Mouse (Mus musculus) gastrocnemius, postnatal 14 days (tissue): ENCODE data around the gene Pam16. TPM values are rescaled to one million over a fixed set of nuclear protein-coding genes. Genes with fewer than 3 reads are reported as not detected.

Experiments used
- DNase-seq: peaks from one replicate; pipeline ENCODE4 v3.0.0; 2021; ENCODE audit warnings: mixed read lengths
- intact Hi-C: fragments of 180-260 bp; cut with DNase I; formaldehyde crosslinking; loops from one replicate; pipeline ENCODE4 v1.15.1; 2025; ENCODE audit warnings: low total_unique reads
- total RNA-seq, 2 experiments: library from RNA; stranded (reverse); gene quantifications; 2 replicates each; pipeline ENCODE4 v1.2.3; 2021

The Pam16 gene
- total RNA-seq, 2 experiments from 2014 or later, result 68.0 to 74.9 TPM

DNA sequence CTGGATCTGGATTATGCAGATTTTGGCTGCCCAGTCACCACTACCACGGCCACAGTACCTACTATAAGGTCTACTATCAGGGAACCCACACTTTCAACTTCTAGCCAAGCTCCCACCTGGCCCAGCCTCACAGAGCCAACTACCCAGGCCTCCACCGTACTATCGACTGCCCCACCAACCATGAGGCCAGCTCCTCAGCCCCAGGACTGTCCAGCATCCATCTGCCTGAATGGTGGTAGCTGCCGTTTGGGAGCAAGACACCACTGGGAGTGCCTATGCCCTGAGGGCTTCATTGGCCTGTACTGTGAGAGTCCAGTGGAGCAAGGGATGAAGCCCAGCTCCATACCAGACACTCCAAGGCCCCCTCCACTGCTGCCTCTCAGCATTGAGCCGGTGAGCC lies 24.4 kb upstream of the Pam16 start:
- intact Hi-C loops, result no loop called here
- DNase-seq, result no peak

DNA sequence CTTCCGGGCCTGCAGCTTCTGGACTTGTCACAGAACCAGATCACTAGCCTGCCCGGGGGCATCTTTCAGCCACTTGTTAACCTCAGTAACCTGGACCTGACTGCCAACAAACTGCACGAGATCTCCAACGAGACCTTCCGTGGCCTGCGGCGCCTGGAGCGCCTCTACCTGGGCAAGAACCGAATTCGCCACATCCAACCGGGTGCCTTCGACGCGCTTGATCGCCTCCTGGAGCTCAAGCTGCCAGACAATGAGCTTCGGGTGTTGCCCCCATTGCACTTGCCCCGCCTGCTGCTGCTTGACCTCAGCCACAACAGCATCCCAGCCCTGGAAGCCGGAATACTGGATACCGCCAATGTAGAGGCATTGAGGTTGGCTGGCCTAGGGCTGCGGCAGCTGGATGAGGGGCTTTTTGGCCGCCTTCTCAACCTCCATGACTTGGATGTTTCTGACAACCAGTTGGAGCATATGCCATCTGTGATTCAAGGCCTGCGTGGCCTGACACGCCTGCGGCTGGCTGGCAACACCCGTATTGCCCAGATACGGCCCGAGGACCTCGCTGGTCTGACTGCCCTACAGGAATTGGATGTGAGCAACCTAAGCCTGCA lies 23.7 kb upstream of the Pam16 start:
- no peak for DNase-seq
- intact Hi-C loops, result no loop called here

DNA sequence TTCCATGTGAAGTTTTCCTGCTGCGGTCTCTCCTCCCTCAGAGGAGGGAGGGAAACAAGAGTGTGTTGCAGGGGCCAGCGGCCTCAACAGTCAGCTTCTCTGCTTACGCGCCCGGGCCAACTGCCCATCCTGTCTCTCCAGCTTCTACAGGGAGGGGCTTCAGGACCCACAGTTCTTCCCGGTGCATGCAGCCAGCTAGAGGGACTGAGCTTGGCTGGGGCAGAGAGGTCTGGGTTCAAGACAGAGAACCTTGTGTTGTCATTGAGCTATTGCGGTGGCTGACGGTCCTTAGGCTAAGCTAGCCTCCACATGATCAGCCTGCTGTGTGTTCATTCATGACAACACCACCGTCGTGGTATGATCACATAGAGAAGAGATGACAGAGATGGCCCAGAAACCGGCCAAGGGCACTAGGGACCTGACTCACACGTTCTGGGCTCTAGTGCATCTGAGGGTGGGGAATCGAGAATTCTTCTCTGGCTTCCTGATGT lies 22.9 kb upstream of the Pam16 start:
- intact Hi-C loops, result no loop called here
- peak; percentile 76 for DNase-seq

DNA sequence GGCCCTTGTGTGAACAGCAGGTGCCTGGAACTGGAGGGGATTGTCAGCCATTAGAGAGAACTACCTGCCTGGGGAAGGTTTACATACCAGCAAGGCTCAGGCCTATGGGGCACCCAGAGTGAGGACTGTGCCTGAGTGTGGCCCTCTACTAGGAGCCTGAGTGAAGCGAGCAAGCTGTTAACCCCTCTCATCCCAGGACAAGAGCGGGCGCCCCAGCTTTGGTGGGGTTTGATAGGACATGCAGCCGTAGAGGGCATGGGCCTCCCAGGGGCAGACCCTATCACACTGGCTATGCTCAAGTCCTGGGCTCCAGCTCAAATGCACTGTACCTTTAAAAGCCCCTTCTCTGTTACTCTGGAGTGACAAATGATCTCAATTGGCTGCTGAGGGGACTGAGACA lies 22.0 kb upstream of the Pam16 start:
- intact Hi-C loops, result no loop called here
- no peak for DNase-seq

DNA sequence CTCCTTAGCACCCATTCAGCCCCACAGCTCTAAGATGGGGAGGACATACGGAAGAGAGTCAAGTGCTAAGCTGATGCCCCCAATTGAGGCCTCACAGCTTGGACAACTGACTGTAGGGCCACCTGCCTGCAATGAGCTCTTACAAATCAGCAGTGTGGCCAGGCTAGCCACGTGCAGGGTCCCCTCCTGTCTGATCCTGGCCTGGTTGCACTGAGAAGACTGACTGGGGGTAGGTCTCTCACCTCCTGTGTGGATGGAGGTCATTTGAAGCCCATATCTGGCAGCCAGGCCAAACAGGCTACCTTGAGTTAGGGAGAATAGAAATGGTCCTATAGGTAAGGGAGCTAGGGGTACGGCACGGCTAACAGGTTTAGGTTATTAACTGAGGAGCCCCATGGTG lies 21.1 kb upstream of the Pam16 start:
- DNase-seq, result no peak
- intact Hi-C loops, result no loop called here

DNA sequence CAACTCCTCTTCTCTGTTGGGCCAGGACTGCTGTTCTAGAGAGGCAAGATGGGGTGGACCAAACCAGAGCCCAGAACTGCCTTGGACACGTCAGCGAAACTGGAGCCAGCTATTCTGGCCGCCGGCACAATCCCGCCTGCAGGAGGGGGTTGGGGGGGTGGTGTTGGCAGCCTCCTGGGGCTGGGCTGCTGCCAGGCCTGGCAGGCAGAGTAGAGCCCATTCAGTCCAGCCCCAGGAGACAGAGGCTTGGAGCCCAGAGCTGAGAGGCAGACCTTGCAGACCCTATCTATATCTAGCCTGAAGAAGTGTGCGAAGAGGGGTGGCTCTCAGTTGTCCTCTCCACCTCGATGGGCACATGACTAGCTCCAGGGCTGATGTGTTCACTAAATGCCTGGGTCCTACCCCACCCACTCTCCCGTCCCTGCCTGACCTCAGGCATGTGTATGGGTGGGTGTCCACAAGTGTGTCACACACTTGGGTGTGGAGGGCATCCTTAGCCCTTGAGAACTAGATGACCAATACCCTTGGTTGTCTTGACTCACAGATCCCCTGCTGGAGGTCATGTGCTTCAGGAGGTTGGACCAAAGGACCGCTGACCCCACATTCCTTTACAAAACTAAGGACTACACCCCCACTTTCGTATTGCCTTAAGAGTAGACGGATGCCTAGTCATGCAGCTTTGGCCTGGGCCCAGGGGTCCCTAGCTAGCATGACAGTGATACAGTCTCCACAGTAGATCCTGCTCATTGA lies 19.1 kb upstream of the Pam16 start:
- DNase-seq, result peak; percentile 85
- intact Hi-C loops, result no loop called here

DNA sequence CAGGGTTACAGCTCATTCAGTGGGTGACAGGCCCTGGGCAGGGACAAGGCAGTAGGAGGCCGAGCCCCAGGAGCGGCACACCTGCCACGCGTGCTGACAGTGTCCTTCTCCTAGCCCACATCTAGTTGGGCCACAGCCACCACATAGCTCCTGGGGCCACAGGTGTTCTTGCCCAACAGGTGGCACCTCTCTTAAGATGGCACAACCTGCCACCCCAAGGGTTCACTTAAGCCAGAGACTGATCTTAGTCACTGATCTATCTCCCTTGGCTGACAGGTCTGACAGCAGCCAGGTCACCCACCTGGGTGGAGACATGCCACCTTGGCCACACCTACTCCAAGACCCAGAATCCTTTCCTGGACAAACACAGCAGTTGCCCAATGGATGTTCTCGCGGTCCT lies 18.1 kb upstream of the Pam16 start:
- intact Hi-C loops, result no loop called here
- DNase-seq, result no peak

DNA sequence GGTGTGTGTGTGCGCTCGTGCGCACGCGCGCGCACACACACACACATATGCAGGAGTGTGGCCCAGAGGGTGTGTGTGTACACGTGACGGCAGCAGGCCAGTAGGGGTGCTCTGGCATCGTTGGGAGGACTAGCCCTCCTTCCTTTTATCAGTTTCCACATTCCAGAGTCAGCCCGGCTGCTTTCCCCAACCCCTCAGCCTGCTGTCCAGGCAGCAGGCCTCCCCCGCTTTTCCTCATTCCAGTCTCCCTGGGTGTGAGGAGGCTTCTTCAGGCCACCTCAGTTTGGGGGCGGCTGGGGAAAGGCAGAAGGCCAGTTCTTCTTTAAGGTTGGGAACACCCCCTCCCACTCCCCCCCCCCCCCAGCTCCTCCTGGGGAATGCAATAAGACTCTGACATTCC lies 17.4 kb upstream of the Pam16 start:
- DNase-seq, result peak; percentile 51
- intact Hi-C loops, result no loop called here

DNA sequence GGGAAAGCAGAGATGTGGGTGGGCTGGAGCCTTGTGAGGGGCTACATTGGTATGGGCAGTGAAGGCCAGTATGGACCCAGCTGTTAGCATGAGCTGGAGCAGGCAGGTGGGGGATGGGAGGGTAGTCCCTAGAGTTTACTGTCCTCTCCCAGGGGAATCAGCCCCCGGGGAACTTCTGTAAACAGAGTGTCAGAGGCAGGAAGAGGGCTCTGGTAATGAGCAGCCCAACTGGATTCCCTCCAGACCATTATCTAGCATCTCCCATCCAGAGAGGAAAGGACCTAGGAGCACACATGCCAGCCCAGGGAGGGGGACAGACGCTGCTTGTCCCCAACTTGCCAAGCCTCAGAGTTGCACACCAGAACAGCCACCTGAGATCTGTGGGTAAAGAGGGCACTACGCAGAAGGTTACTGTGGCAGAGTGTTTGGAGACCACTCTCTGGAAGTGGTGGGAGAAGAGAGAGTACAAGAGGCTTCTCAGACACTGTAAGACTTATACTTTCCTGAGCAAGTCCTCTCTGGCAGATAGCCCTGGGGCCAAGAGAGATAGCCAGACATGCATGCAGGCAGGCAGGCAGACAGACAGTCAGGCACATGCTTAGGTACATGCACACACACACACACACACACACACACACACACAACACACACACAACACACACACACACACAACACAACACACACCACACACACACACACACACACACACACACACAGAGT lies 16.5 kb upstream of the Pam16 start:
- no peak for DNase-seq
- intact Hi-C loops, result no loop called here

DNA sequence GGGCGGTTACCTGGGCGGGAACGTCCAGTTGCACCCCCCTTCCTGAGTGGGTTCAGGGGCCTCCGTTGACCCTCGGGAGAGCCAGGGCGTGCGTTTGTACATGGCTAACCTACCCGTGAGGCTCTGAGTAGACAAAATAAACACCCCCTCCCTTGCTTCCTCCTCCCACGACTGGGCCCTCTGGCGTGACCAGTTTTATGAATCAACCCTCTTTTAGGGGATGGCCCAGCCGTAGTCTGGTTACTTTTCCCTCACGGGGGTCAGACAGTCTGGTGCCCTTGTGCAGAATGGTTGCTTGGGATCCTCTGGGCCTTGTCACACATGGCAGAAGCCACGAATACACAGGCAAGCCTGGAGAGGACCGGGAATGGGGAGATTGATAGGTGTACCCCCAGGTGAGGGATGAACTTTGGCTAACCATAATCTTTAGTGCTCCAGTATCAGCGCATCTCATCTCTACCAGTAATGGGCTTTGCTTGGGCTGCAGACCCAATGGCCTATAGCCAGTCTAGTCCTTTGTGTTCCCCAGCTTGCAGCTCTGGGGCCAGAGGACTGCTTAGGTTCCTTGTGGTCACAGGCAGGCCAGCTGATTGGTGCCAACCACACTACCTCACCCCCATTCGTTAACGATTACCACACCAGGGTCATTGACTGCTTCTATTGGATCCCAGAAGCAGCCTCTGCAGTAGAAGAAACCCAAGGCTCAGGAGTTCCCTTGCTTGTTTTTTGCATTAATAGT lies 15.6 kb upstream of the Pam16 start:
- DNase-seq, result no peak
- intact Hi-C loops, result no loop called here

DNA sequence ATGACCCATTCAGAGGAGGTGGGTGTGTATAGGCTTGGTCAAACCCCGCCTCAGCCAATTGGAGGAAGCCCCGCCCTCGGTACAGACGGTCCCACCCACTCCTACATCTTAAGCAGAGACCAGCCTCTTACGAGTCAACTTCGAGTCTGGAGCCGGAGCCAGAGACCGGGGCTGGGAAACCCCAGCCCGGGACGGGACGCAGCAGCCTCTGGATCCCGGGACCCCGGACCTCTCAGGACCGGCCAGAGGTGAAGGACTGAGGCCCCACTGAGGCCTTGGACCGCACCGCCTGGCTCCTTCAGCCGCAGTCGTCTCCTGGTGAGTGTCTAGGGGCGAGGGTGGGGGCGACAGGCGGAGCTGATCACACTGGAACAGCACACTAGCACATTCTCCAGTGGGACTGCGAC lies 15.0 kb upstream of the Pam16 start, which contains the start of the genes Vasn and Dnaja3:
Gene Vasn, plus strand, starts transcription at position 111 of the 407 bp plus-strand sequence.
Gene Dnaja3, plus strand, starts transcription at position 159 of the 407 bp plus-strand sequence.
- intact Hi-C loops, result no loop called here
- DNase-seq, result peak; percentile 90

DNA sequence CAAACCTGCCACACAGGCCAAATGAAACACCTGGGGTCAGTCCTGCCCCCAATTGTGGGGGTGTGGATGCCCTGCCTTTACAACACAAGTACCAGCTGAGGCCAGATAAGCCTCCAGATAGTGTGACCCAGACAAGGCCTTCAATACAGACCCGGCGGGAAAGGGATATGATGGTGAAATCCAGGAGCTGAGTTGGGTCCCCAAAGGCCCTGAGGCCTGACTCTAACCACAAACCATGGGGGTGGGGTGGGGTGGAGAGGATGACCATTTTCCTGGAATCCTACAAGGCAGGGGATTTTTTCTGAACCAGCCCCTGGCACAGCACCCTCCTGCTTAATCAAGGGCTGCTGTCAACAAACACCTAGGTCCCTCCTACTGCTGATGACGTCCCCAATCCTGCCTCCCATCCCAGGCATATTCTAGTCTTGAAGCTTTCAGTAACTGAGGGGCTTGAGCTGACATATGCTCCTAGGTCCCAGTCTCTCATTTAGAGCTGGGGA lies 14.2 kb upstream of the Pam16 start:
- no peak for DNase-seq
- intact Hi-C loops, result no loop called here

DNA sequence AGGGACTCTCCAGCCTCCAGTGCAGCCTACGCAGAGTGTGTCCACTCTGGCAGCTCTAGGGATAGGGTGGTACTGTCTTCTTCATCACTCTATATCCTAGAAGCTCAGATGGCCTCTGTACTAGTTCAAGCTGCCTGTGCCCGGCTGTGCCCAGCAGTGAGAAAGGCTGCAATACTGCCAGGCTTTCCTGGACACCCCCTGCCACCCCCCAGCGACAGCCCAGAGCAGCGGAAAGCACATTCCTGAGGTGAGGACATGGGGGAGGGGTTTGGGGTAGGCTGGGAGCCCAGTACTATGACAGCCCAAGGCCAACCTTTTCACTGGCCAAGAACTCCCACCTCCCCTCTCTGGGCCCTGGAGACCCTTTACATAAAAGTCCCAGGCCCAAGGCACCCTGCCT lies 11.0 kb upstream of the Pam16 start:
- intact Hi-C loops, result no loop called here
- DNase-seq, result no peak

DNA sequence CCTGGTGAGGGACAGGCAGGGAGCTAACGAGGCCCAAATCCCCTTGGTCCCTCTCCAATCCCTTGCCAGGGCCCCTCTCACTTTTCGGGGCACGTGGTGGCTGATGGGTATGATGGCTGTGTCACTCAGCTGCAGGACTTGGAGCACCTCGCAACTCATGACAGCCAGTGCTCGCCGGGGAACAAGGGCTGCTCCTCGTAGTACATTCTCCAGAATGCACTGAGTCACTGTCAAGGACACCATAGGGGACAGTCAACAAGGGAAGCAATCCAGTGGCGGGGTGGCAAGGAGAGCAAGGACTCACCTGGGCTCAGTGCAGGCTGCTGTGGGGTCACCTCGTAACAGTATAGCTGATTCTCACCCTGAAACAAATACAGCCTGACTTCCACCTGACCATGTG lies 9.9 kb upstream of the Pam16 start:
- intact Hi-C loops, result loop anchor here (5.0 kb wide), 1 partner anchor 33 kb away; no protein-coding TSS in a partner anchor
- DNase-seq, result no peak

DNA sequence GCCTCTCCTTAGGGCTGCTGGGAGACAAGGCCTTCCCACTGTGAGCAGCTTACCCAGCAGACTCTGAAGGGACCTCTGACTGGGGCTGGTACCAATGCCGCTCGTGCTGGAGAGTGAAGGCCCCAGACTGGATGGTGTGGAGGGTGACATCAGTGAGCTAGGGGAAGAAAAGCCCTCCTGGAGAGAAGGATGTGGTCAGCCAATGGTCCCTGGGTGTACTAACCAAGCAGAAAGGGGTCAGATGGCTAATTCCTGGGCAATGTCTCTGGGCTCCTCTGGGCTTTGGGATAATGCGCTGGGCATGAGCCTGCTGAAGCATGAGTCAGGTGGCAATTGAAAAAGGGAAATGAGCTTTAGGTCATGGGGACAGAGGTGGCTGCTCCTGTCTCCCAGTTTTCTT lies 8.9 kb upstream of the Pam16 start:
- no peak for DNase-seq
- intact Hi-C loops, result loop anchor here (5.0 kb wide), 1 partner anchor 34 kb away; no protein-coding TSS in a partner anchor

DNA sequence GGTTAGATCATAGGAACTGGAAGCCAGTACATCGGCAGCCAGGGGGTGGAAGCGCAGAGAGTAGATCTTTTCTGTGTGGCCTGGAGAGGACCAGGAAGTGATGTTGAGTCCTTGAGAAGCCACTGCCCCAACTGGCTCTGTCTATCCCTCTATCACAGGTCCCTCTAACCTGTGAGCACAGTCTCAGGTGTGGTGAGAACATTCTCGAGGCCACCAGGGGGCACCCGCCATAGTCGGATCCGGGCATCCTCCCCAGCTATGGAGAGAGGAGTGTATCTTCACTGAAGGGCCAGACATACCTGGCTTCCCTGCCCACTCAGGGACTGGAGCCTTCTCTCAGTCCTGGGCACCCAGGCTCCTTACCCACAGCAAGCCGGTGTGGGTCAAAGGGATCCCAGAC lies 7.3 kb upstream of the Pam16 start:
- no peak for DNase-seq
- intact Hi-C loops, result loop anchor here (5.0 kb wide), 1 partner anchor 35 kb away; no protein-coding TSS in a partner anchor

DNA sequence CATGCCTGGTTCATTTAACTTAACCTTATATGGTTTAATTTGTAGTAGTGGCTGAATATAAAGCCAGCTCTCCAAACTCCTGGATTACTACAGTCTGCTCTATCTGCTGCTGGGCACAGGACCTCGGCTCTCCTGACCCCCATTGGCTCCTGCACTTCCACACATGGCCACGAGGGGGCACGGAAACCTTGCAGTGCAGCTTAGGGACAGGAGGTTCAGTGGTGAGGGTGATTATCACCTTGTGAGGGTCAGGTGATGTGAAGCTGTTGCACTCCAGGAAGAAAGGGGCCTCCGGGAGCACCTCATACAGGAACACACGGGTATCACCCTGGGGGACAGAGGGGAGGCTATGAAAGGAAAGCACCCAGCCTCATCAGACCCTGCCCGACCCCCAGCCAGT lies 5.2 kb upstream of the Pam16 start:
- intact Hi-C loops, result loop anchor here (5.0 kb wide), 1 partner anchor 37 kb away; no protein-coding TSS in a partner anchor
- peak; percentile 86 for DNase-seq

DNA sequence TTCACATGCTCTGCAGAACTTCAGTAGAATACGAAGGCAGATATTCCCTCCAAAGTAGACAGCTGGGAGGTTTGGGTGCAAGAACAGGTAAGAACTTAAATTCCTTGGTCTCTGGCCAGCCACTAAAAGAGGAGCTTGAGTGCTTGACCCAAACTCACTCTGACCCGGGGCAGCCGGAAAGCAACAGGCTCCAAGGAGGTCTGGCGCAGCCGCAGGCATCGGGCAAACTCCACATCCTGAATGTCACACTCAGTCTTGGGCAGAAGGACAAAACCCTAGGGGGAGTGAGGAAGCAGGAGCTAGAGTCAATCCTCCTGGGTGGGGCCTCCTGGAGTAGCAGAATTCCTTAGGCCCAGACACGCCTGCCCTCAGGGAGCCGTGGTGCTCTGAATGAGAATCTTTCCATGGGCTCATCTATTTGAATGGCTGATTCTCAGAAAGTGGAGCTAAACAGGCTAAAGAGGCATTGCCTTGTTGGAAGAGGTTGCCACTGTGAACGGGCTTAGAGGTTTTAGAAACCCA lies 4.2 kb upstream of the Pam16 start:
- DNase-seq, result no peak
- intact Hi-C loops, result no loop called here

DNA sequence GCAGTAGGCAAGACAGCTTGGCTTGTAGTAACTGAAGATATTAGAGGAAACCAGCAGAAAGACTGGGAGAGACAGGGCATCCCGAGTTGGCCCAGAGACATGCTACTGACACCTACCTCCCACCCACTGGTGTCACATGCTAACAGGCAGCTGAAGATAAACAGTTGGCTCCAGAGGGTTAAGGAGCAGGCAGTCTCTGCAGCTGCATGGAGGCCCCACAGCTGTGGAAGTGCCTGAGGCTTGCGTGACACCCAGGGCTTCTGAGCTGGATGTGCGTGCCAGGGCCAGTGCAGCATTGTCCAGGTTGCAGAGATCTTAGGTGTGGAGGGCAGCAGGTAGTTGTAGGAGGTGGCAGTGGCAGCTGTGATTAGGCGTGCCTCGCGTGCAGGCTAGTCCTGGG lies 2.3 kb upstream of the Pam16 start:
- intact Hi-C loops, result no loop called here
- DNase-seq, result no peak
